Mouse (Mus musculus): ENCODE measurements around the gene F12.
A peak's percentile ranks its signal among the peaks of the same experiment; 100 is the strongest.

Gene F12

DNA sequence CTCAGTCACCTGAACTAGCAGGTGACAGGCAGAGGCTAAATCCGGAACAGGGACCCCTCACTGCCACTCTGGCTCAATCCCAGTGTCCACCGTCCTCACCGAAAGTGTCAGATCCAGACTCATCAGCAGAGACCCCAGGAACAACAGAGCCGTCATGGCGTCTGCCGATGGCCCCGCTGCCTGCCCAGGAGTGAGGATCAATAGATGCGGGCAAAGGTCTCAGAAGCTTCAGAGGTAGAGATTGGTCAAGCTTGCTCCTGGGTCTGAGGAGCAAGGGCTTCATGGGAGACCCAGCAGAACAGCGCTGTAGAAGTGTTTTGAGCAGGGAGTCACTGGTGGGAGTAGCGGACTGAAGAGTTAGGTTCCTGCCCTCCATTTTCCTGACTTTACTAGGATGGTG, at the start of gene F12:
Gene F12, minus strand, starts transcription at position 181 of the 400 bp plus-strand sequence.
- no peak for DNase-seq (ENCODE audit: extremely low spot score)

GRCm38 (mm10) chr13:55476256-55476655, 49.7 kb upstream of the F12 start:
- DNase-seq (ENCODE audit: extremely low spot score) = no peak

DNA sequence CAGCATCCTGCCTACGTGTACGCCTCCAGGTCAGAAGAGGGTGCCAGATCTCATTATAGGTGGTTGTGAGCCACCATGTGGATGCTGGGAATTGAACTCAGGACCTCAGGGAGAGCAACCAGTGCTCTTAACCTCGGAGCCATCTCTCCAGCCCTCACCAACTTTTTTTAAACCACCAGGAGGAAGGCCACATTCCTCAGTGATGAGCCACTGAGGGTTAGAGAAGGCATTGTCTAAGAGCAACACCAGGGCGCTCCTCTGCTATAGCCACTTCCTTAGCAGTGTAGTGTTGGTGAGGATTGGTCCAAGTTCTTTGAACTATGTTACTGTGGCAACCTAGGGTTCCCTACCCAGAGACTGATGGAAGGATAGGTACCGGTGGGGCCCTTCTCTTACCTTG, 49.2 kb upstream of the F12 start:
- no peak for DNase-seq (ENCODE audit: extremely low spot score)

DNA sequence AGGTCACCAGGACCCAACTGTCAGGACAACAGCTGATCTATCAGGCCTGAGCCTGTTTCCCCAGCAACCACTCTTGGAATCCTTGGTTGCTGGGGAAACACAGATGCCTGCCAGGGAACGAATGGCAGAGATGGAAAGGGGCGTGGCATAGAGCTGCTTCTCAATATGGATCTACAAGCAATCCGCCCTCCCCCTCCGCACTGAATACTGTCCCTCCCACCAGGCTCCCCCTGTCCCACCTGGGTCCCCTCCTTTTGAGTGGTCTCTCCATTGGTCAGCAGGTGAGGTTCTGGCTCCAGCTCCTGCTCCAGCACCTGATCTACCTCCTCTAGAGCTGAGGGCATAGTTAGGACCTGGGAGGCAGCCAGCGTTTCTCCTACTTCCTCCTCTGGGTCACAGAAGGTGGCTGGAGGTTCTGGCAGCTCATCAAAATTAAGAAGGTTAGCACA, 48.1 kb upstream of the F12 start:
- DNase-seq (ENCODE audit: extremely low spot score) = peak; percentile 63

DNA sequence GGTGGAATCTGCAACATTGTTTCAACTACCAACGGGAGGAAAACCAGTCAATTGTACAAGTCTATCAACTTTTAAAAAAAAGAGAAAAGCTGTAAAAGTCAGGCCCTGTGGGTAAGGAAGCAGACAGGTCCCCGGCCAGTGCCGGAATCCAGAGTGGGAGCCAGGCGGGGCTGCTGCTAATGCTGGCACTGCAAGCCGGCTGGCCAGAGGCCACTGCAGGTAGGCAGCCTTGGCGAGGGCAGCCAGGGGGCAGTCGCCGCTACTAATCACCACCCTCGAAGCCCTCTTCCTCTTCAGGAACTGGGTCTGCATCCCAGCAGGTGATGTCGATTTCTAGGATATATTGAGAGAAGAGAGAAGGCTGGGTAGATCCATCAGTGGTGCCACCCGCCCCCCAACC, 47.4 kb upstream of the F12 start:
- no peak for DNase-seq (ENCODE audit: extremely low spot score)

GRCm38 (mm10) chr13:55473076-55473831, 46.7 kb upstream of the F12 start:
- DNase-seq (ENCODE audit: extremely low spot score) = peak; percentile 76

DNA sequence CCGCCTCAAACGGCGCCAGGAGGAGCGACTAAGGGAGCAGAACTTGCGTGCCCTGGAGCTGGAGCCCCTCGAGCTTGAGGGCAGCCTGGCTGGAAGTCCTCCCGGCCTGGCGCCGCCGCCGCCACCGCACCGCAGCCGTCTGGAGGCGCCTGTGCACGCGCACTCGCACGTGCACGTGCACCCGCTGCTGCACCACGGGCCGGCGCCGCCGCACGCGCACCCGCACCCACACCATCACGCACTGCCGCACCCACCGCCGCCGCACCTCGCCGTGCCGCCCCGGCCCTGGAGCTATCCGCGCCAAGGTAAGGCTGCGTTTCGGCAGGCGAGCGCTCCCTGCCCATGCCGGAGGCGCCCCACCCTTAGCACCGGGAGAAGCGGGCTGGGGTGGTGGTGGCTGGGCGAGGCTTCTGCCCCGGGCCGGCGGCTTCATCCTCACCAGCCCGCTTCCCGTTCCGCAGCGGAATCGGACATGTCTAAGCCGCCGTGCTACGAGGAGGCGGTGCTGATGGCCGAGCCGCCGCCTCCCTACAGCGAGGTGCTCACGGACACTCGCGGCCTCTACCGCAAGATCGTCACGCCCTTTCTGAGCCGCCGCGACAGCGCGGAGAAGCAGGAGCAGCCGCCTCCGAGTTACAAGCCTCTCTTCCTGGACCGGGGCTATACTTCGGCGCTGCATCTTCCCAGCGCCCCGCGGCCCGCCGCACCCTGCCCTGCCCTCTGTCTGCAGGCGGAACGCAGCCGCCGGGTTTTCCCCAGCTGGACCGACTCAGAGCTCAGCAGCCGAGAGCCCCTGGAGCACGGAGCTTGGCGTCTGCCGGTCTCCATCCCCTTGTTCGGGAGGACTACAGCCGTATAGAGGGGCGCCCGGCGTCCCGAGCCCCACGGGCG, 45.8 kb upstream of the F12 start:
- peak; percentile 73 for DNase-seq (ENCODE audit: extremely low spot score)

- no peak for DNase-seq (ENCODE audit: extremely low spot score)
Observed at GRCm38 (mm10) chr13:55471819-55472131, 45.2 kb upstream of the F12 start.

DNA sequence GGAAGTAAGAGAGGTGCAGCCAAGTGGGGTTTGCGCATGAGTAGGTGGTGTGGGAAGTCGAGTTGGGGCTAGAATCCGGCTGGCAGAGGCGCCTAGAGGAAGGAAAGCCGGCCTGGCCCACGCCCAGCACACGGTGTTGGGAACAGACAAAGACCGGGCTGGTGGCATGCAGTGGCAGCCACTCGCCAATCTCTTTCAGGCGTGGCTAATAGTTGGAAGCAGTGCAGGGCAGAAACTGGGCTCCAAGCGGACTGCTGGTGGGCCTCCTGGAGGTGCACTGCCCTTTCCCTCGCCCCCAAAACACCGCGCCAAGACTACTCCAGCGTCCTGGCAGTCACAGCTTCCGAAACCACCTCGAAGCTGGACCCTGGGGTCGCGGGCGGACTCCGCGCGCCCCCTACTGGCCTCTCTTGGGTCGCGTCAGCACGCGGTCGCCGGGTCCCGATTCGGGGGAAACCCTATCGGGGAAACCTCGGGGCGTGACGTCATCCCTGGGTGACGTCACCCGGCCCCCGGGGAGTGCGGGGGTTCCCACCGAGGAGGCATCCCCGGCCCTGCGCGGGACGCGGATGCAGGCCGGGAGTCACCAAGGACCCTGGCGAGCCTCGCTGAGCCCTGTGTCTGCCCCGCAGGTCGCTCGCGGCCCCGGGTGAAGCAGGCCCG, 44.7 kb upstream of the F12 start:
- peak; percentile 96 for DNase-seq (ENCODE audit: extremely low spot score)

GRCm38 (mm10) chr13:55470372-55470771, 43.8 kb upstream of the F12 start:
- DNase-seq (ENCODE audit: extremely low spot score) = no peak

DNA sequence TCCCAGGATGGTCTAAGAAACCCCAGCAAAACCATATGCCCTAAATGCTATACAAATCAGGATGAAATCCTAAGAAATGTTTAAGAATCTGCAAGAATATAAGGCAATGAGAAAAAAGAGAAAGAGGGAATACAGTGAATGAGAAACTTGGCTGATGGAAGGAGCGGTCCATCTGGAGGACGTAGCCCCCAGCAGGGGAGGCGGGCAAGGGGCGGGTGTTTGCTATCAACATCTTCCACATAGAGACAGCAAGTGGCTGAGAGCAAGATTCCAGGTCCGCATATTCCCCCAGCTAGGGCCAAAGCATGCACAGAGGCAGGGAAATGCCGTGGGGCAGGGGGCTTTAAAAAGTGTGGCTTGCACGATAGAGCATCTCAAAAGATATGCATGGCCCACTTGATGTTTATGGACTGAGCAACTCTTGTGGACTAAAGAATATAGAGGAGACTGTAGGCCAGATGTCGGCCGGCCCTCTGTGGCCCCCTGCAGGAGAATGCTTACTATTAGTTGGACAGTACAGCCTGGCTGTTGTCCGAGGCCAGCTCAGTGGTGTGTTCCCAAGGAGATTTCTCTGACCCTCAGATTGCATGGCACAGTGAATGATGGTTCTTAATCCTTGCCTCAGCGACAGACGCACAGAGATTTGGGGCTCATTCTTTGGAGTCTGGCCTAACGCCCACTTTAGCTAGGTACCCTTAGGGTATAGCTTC, 42.4 kb upstream of the F12 start:
- peak; percentile 52 for DNase-seq (ENCODE audit: extremely low spot score)

GRCm38 (mm10) chr13:55465830-55466440, 39.3 kb upstream of the F12 start:
- DNase-seq (ENCODE audit: extremely low spot score) = no peak

DNA sequence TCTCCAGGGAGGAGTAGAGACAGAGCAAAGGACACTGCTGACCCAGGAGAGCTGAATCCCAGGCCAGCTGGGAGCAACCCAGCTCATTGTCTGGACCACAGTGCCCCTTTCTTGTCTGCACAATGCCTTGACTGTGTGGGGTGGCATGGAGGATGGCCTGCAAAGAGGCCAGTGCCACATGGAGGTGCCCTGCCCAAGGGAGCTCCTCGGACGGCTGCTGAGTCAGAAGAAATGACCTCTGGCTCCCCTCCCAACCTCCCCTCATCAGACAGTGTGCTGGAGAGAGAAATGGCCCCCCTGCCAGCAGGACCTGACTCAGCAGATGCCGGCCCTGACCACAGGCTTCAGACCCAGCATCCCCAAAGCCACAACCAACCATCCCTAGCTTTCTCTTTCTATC, 38.6 kb upstream of the F12 start:
- no peak for DNase-seq (ENCODE audit: extremely low spot score)

- DNase-seq (ENCODE audit: extremely low spot score) = peak; percentile 88
Observed at GRCm38 (mm10) chr13:55464027-55464884, 37.7 kb upstream of the F12 start, which contains the start of gene Prr7. Prr7 (plus strand) TSS chr13:55464267.

GRCm38 (mm10) chr13:55463399-55464026, 36.9 kb upstream of the F12 start:
- peak; percentile 31 for DNase-seq (ENCODE audit: extremely low spot score)

DNA sequence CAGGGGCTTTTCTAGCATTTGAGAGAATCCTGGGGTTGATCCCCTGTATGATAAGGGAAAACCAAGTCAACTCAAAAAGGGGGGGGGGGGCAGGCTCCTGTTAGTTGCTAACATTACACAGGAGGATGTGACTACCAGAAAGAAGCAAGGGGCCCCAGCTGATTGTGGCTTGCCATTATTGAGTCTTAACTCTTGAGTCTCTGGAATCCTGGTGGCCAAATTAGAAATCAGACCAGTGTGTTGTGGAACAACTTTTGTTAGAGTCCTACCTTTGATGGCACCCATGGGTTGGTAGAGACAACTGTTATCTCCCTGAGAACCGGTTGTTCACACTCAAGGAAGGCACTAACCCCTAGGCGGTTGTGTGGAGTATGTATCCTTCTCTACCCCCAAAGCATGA, 36.4 kb upstream of the F12 start:
- DNase-seq (ENCODE audit: extremely low spot score) = no peak

GRCm38 (mm10) chr13:55451785-55452549, 25.4 kb upstream of the F12 start:
- no peak for DNase-seq (ENCODE audit: extremely low spot score)

DNA sequence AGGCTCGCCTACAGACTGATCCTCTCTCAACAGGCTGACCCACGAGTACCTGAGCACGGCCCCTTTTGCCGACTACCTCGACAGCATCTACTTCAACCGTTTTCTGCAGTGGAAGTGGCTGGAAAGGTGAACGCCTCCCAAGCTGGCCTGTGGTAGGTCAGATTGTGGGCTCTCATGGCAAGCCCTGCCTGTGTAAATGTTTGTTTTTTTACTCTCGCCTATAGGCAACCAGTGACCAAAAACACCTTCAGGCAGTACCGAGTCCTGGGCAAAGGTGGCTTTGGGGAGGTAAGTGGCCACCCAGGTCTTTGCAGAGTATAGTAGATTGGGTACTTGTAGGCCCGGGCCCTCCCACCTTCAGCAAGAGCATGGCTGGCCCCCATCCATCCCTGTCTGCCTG, 24.7 kb upstream of the F12 start:
- DNase-seq (ENCODE audit: extremely low spot score) = no peak

GRCm38 (mm10) chr13:55450511-55450980, 24.0 kb upstream of the F12 start:
- no peak for DNase-seq (ENCODE audit: extremely low spot score)
